Mouse (Mus musculus): Measurements from ENCODE around the gene Tut1. TPM values are rescaled to one million over a fixed set of nuclear protein-coding genes. Genes with fewer than 3 reads are reported as not detected.

Tut1 gene
- total RNA-seq, 2 experiments from 2014 or later: 8.3 to 9.6 TPM

Other genes with a start within 250 kb of the Tut1 start
- 10 to 100 TPM; 62.4 to 66.3 TPM for gene Slc3a2, start 230.5 kb upstream of the Tut1 start, total RNA-seq (2021)
- 10 to 100 TPM; 30.3 to 31.1 TPM for gene Wdr74, start 218.0 kb upstream of the Tut1 start, total RNA-seq (2021)
- not detected for gene 1700092M07Rik, start 213.1 kb upstream of the Tut1 start, total RNA-seq (2021)
- gene Stx5a, start 212.4 kb upstream of the Tut1 start, total RNA-seq (2021): 10 to 100 TPM; 43.4 to 48.5 TPM
- gene Nxf1, start 196.8 kb upstream of the Tut1 start, total RNA-seq (2021): 10 to 100 TPM; 82.1 to 86.1 TPM
- gene Tmem223, start 182.9 kb upstream of the Tut1 start, total RNA-seq (2021): 100 to 1,000 TPM; 121 to 133 TPM
- 10 to 100 TPM; 16.6 to 17.1 TPM for gene Tmem179b, start 179.4 kb upstream of the Tut1 start, total RNA-seq (2021)
- 10 to 100 TPM; 12.1 to 12.5 TPM for gene Taf6l, start 167.4 kb upstream of the Tut1 start, total RNA-seq (2021)
- 10 to 100 TPM; 71.2 to 80.6 TPM for gene Polr2g, start 155.3 kb upstream of the Tut1 start, total RNA-seq (2021)
- gene Zbtb3, start 151.3 kb upstream of the Tut1 start, total RNA-seq (2021): 1 to 10 TPM; 2.4 to 2.5 TPM
- gene Ttc9c, start 134.5 kb upstream of the Tut1 start, total RNA-seq (2021): 10 to 100 TPM; 20.9 to 22.8 TPM
- 10 to 100 TPM; 53.5 to 56.0 TPM for gene Hnrnpul2, start 133.8 kb upstream of the Tut1 start, total RNA-seq (2021)
- not detected for gene AC129217.1, start 124.1 kb upstream of the Tut1 start, total RNA-seq (2021)
- gene Bscl2, start 116.4 kb upstream of the Tut1 start, total RNA-seq (2021): 10 to 100 TPM; 26.2 to 27.5 TPM
- gene Gng3, start 114.7 kb upstream of the Tut1 start, total RNA-seq (2021): under 1 TPM in 1 of 2 experiments, not detected in 1; 0.16 TPM
- 1 to 10 TPM; 2.4 to 2.5 TPM for gene Lrrn4cl, start 103.1 kb upstream of the Tut1 start, total RNA-seq (2021)
- 100 to 1,000 TPM; 112 to 125 TPM for gene Ubxn1, start 82.4 kb upstream of the Tut1 start, total RNA-seq (2021)
- 10 to 100 TPM; 39.4 to 41.2 TPM for gene Uqcc3, start 72.9 kb upstream of the Tut1 start, total RNA-seq (2021)
- 1 to 10 TPM; 2.1 to 5.6 TPM for gene Lbhd1, start 70.1 kb upstream of the Tut1 start, total RNA-seq (2021)
- not detected for gene Gm49403, start 69.9 kb upstream of the Tut1 start, total RNA-seq (2021)
- gene 1810009A15Rik, start 65.0 kb upstream of the Tut1 start, total RNA-seq (2021): 10 to 100 TPM; 23.7 to 24.9 TPM
- 1 to 10 TPM; 2.3 to 3.6 TPM for gene Gm49416, start 64.9 kb upstream of the Tut1 start, total RNA-seq (2021)
- gene Ints5, start 60.8 kb upstream of the Tut1 start, total RNA-seq (2021): 10 to 100 TPM; 16.3 to 17.1 TPM
- gene Ganab, start 55.8 kb upstream of the Tut1 start, total RNA-seq (2021): 10 to 100 TPM; 80.9 to 83.7 TPM
- 10 to 100 TPM; 36.0 to 38.0 TPM for gene B3gat3, start 33.5 kb upstream of the Tut1 start, total RNA-seq (2021)
- 1 to 10 TPM; 3.1 to 3.2 TPM for gene Rom1, start 24.5 kb upstream of the Tut1 start, total RNA-seq (2021)
- 10 to 100 TPM; 15.4 to 16.6 TPM for gene Eml3, start 24.3 kb upstream of the Tut1 start, total RNA-seq (2021)
- 10 to 100 TPM; 62.5 to 63.8 TPM for gene Mta2, start 12.0 kb upstream of the Tut1 start, total RNA-seq (2021)
- gene Eef1g, start 13.2 kb downstream of the Tut1 start, total RNA-seq (2021): 100 to 1,000 TPM; 357 to 371 TPM
- gene Ahnak, start 35.4 kb downstream of the Tut1 start, total RNA-seq (2021): 100 to 1,000 TPM; 303 to 328 TPM
- not detected for gene Scgb1a1, start 134.1 kb downstream of the Tut1 start, total RNA-seq (2021)
- 10 to 100 TPM; 13.2 to 16.4 TPM for gene Asrgl1, start 181.8 kb downstream of the Tut1 start, total RNA-seq (2021)

Measured in heart, postnatal 4 days (tissue).